8 mouse cellular contexts compared by ENCODE assay signal in genomic region chr2:181483562-181484318, GRCm38 (mm10). TPM values are rescaled to one million over a fixed set of nuclear protein-coding genes. Genes with fewer than 3 reads are reported as not detected.
A peak's percentile ranks its signal among the peaks of the same experiment; 100 is the strongest.
DNase-seq lines count a peak whose midpoint lies in the region; ATAC-seq and TF ChIP-seq lines count a peak whose summit lies in the region.

No protein-coding gene starts in this region.

- ATAC-seq in embryonic facial prominence, embryonic 14.5 days (ENCODE audit: low read depth) = no peak
- no peak for ATAC-seq in lung, embryonic 15.5 days (ENCODE audit: borderline replicate concordance, extremely low read depth, low FRiP score, low TSS enrichment)
- no peak for ATAC-seq in stomach, postnatal 0 days (ENCODE audit: low FRiP score, low TSS enrichment)
- ATAC-seq in forebrain, postnatal 0 days = no peak

- DNase-seq in gastrocnemius, postnatal 25 days = peak; percentile 41
- DNase-seq in gastrocnemius, postnatal 4 days (ENCODE audit: low spot score in 2 of 2) = no peak
- DNase-seq in ZHBTc4 (ENCODE audit: low read depth, low spot score) = peak; percentile 53
- DNase-seq in embryonic facial prominence, embryonic 14.5 days (ENCODE audit: low spot score) = no peak
- DNase-seq in kidney, adult 11 months = peak; percentile 69
- DNase-seq in stomach, postnatal 0 days (ENCODE audit: low spot score) = peak; percentile 28
- no peak for DNase-seq in forebrain, postnatal 0 days

- peak; percentile 49 for TF ChIP-seq CTCF in stomach, postnatal 0 days (IDR thresholded peaks at IDR 0.05; ENCODE audit: low read depth)
- no peak for TF ChIP-seq CTCF in forebrain, postnatal 0 days (IDR thresholded peaks at IDR 0.05; ENCODE audit: low read depth)

- no peak overlapping the region for H3K4me2 ChIP-seq in embryonic facial prominence, embryonic 14.5 days (ENCODE audit: low read depth, low read length)
- peak overlapping the region; percentile 4; the same call in 1 of the 2 replicates for H3K4me2 ChIP-seq in lung, embryonic 15.5 days
- no peak overlapping the region for H3K4me2 ChIP-seq in stomach, postnatal 0 days (replicated peaks; ENCODE audit: low read depth)
- H3K4me2 ChIP-seq in forebrain, postnatal 0 days (ENCODE audit: low read depth) = no peak overlapping the region

- TF ChIP-seq EP300 in stomach, postnatal 0 days (optimal IDR thresholded peaks at IDR 0.05) = no peak

- no peak overlapping the region for H3K27ac ChIP-seq in embryonic facial prominence, embryonic 14.5 days (replicated peaks; ENCODE audit: low read depth, low read length)
- peak overlapping the region; percentile 18; the same call in 1 of the 2 replicates for H3K27ac ChIP-seq in lung, embryonic 15.5 days
- H3K27ac ChIP-seq in stomach, postnatal 0 days (replicated peaks) = no peak overlapping the region
- no peak overlapping the region for H3K27ac ChIP-seq in forebrain, postnatal 0 days (ENCODE audit: low read depth, low read length)

- no peak overlapping the region for H3K4me3 ChIP-seq in embryonic facial prominence, embryonic 14.5 days (ENCODE audit: low read depth, low read length)
- H3K4me3 ChIP-seq in lung, embryonic 15.5 days = no peak overlapping the region
- no peak overlapping the region for H3K4me3 ChIP-seq in stomach, postnatal 0 days (ENCODE audit: low read depth, low read length)
- no peak overlapping the region for H3K4me3 ChIP-seq in forebrain, postnatal 0 days (ENCODE audit: low read depth, low read length)

- H3K9me3 ChIP-seq in embryonic facial prominence, embryonic 14.5 days (ENCODE audit: control insufficient read depth, low read length) = no peaks in the 10 kb centered on the region
- H3K9me3 ChIP-seq in lung, embryonic 15.5 days = no peaks in the 10 kb centered on the region
- no peaks in the 10 kb centered on the region for H3K9me3 ChIP-seq in stomach, postnatal 0 days (ENCODE audit: control insufficient read depth, low read length)
- H3K9me3 ChIP-seq in forebrain, postnatal 0 days (ENCODE audit: low read length) = no peaks in the 10 kb centered on the region

- H3K27me3 ChIP-seq in embryonic facial prominence, embryonic 14.5 days (replicated peaks; ENCODE audit: control insufficient read depth, insufficient read depth, low read length) = no peaks in the 10 kb centered on the region
- H3K27me3 ChIP-seq in lung, embryonic 15.5 days = no peaks in the 10 kb centered on the region
- H3K27me3 ChIP-seq in stomach, postnatal 0 days (ENCODE audit: control insufficient read depth, insufficient read depth, low read length) = no peaks in the 10 kb centered on the region
- no peaks in the 10 kb centered on the region for H3K27me3 ChIP-seq in forebrain, postnatal 0 days (ENCODE audit: insufficient read depth, low read length)

- peak overlapping the region; percentile 27; the same call in 1 of the 2 replicates for H3K9ac ChIP-seq in embryonic facial prominence, embryonic 14.5 days (ENCODE audit: low read depth, low read length)
- H3K9ac ChIP-seq in lung, embryonic 15.5 days = no peak overlapping the region
- H3K9ac ChIP-seq in stomach, postnatal 0 days (ENCODE audit: low read length) = no peak overlapping the region
- no peak overlapping the region for H3K9ac ChIP-seq in forebrain, postnatal 0 days

- 0 out of 2 replicates have a peak, but pooled peaks cover 3% of the 10 kb centered on the region for H3K4me1 ChIP-seq in embryonic facial prominence, embryonic 14.5 days (ENCODE audit: control insufficient read depth, insufficient read depth, low read length)
- H3K4me1 ChIP-seq in lung, embryonic 15.5 days = peaks cover 17% of the 10 kb centered on the region
- H3K4me1 ChIP-seq in stomach, postnatal 0 days (replicated peaks; ENCODE audit: control insufficient read depth, insufficient read depth) = no peaks in the 10 kb centered on the region
- H3K4me1 ChIP-seq in forebrain, postnatal 0 days (ENCODE audit: insufficient read depth) = no peaks in the 10 kb centered on the region

- WGBS in embryonic facial prominence, embryonic 14.5 days = 29% methylated on average over 6 of the region's 7 CpGs
- 24% methylated on average over 7 of the region's 7 CpGs for WGBS in lung, embryonic 15.5 days
- WGBS in stomach, postnatal 0 days = 23% methylated on average over 7 of the region's 7 CpGs
- 30% methylated on average over 7 of the region's 7 CpGs for WGBS in forebrain, postnatal 0 days

- no peaks in the 10 kb centered on the region for H3K36me3 ChIP-seq in embryonic facial prominence, embryonic 14.5 days (ENCODE audit: control insufficient read depth, insufficient read depth, low read length)
- H3K36me3 ChIP-seq in lung, embryonic 15.5 days = no peaks in the 10 kb centered on the region
- no peaks in the 10 kb centered on the region for H3K36me3 ChIP-seq in stomach, postnatal 0 days (ENCODE audit: control insufficient read depth, insufficient read depth, low read length)
- H3K36me3 ChIP-seq in forebrain, postnatal 0 days (ENCODE audit: insufficient read depth) = no peaks in the 10 kb centered on the region

RNA-seq across cellular contexts. Expression of gene Abhd16b, which starts 9.3 kb away (rescaled TPM):
- not detected for total RNA-seq in gastrocnemius, postnatal 25 days (2021)
- total RNA-seq in gastrocnemius, postnatal 4 days (2021) = not detected
- polyA plus RNA-seq in embryonic facial prominence, embryonic 14.5 days (2014; fragmentation: Nextera tagmentation; extraction: Ambion mirVana) = 0.21 and 0.22 TPM in 2 replicates
- polyA plus RNA-seq in lung, embryonic 15.5 days (2015; fragmentation: Nextera tagmentation; extraction: Ambion mirVana) = 0.24 and 0.26 TPM in 2 replicates
- 0.08 and 0.15 TPM in 2 replicates for polyA plus RNA-seq in stomach, postnatal 0 days (2015; fragmentation: Nextera tagmentation; extraction: Ambion mirVana)
- not detected in 2 replicates for total RNA-seq in forebrain, postnatal 0 days (2014; rRNA removed)
- not detected in 2 replicates for polyA plus RNA-seq in forebrain, postnatal 0 days (2015; fragmentation: Nextera tagmentation; extraction: Ambion mirVana)

RNA-seq across cellular contexts. Expression of gene Tpd52l2, which starts 13.2 kb away (rescaled TPM):
- 10 to 100 TPM; 46.1 to 48.2 TPM for total RNA-seq in gastrocnemius, postnatal 25 days (2021)
- total RNA-seq in gastrocnemius, postnatal 4 days (2021) = 10 to 100 TPM; 86.8 to 93.0 TPM
- 159 and 164 TPM in 2 replicates for polyA plus RNA-seq in embryonic facial prominence, embryonic 14.5 days (2014; fragmentation: Nextera tagmentation; extraction: Ambion mirVana)
- polyA plus RNA-seq in lung, embryonic 15.5 days (2015; fragmentation: Nextera tagmentation; extraction: Ambion mirVana) = 155 and 160 TPM in 2 replicates
- polyA plus RNA-seq in stomach, postnatal 0 days (2015; fragmentation: Nextera tagmentation; extraction: Ambion mirVana) = 98.0 and 104 TPM in 2 replicates
- total RNA-seq in forebrain, postnatal 0 days (2014; rRNA removed) = 91.7 and 120 TPM in 2 replicates
- 114 and 128 TPM in 2 replicates for polyA plus RNA-seq in forebrain, postnatal 0 days (2015; fragmentation: Nextera tagmentation; extraction: Ambion mirVana)

RNA-seq across cellular contexts. Expression of gene Zbtb46, which starts 24.5 kb away (rescaled TPM):
- total RNA-seq in gastrocnemius, postnatal 25 days (2021) = 1 to 10 TPM; 3.5 TPM
- 10 to 100 TPM; 10.1 to 12.0 TPM for total RNA-seq in gastrocnemius, postnatal 4 days (2021)
- 5.7 and 5.9 TPM in 2 replicates for polyA plus RNA-seq in embryonic facial prominence, embryonic 14.5 days (2014; fragmentation: Nextera tagmentation; extraction: Ambion mirVana)
- polyA plus RNA-seq in lung, embryonic 15.5 days (2015; fragmentation: Nextera tagmentation; extraction: Ambion mirVana) = 12.5 and 14.6 TPM in 2 replicates
- 2.4 TPM in 2 replicates for polyA plus RNA-seq in stomach, postnatal 0 days (2015; fragmentation: Nextera tagmentation; extraction: Ambion mirVana)
- 11.7 and 17.7 TPM in 2 replicates for total RNA-seq in forebrain, postnatal 0 days (2014; rRNA removed)
- polyA plus RNA-seq in forebrain, postnatal 0 days (2015; fragmentation: Nextera tagmentation; extraction: Ambion mirVana) = 8.2 and 11.0 TPM in 2 replicates

RNA-seq across cellular contexts. Expression of gene Dnajc5, which starts 36.5 kb away (rescaled TPM):
- 10 to 100 TPM; 43.8 to 46.3 TPM for total RNA-seq in gastrocnemius, postnatal 25 days (2021)
- 10 to 100 TPM; 84.7 to 88.0 TPM for total RNA-seq in gastrocnemius, postnatal 4 days (2021)
- 80.4 and 84.2 TPM in 2 replicates for polyA plus RNA-seq in embryonic facial prominence, embryonic 14.5 days (2014; fragmentation: Nextera tagmentation; extraction: Ambion mirVana)
- 84.8 and 87.4 TPM in 2 replicates for polyA plus RNA-seq in lung, embryonic 15.5 days (2015; fragmentation: Nextera tagmentation; extraction: Ambion mirVana)
- polyA plus RNA-seq in stomach, postnatal 0 days (2015; fragmentation: Nextera tagmentation; extraction: Ambion mirVana) = 50.2 and 52.7 TPM in 2 replicates
- total RNA-seq in forebrain, postnatal 0 days (2014; rRNA removed) = 252 and 369 TPM in 2 replicates
- 207 and 270 TPM in 2 replicates for polyA plus RNA-seq in forebrain, postnatal 0 days (2015; fragmentation: Nextera tagmentation; extraction: Ambion mirVana)

Comparison
In these comparisons a context has a peak if more than half of its experiments do, and no peak if none do; other contexts are left out.
1. DNase-seq: peak in gastrocnemius, postnatal 25 days (single experiment), ZHBTc4 (single experiment), kidney, adult 11 months (single experiment) and stomach, postnatal 0 days (single experiment); none in gastrocnemius, postnatal 4 days (0 of 2), embryonic facial prominence, embryonic 14.5 days (single experiment) and forebrain, postnatal 0 days (single experiment).